Mouse (Mus musculus): ENCODE data around the gene Gm13769.
"Not testable (repeated sequence)": the region's sequence is repeated elsewhere in the genome, so short reads cannot be mapped to it uniquely, and the experiment has no call there.

- not testable (repeated sequence) for TF ChIP-seq CTCF (IDR thresholded peaks at IDR 0.05; ENCODE audit: control insufficient read depth, insufficient read depth, insufficient read length); MAX (IDR thresholded peaks at IDR 0.05); USF1 (IDR thresholded peaks at IDR 0.05; ENCODE audit: low read depth); CEBPB (IDR thresholded peaks at IDR 0.05; ENCODE audit: low read depth); MYOD1 (IDR thresholded peaks at IDR 0.05; ENCODE audit: control insufficient read depth, insufficient read length, low read depth); MYOG (IDR thresholded peaks at IDR 0.05; ENCODE audit: control insufficient read depth, extremely low read depth, insufficient read length)
Observed at GRCm38 (mm10) chr2:90321900-90322299, at the start of gene Gm13769.

Measured in C2C12 (cell line).